Mouse (Mus musculus) brain, embryonic 14.5 days (tissue): Measurements from ENCODE around the gene P4ha2.

ENCODE experiments used
- CTCF ChIP-seq: fragments of 200-500 bp; IDR thresholded peaks from 2 replicates; pipeline ENCODE4 v1.5.1; 2012; ENCODE audit warnings: inconsistent platforms, mild to moderate bottlenecking, moderate library complexity, borderline replicate concordance; ENCODE audit not compliant: insufficient read depth, insufficient read length; ENCODE audit errors: extremely low read depth
- POLR2A ChIP-seq: fragments of 200-500 bp; IDR thresholded peaks from 2 replicates; pipeline ENCODE4 v1.6.1; 2012; ENCODE audit warnings: mild to moderate bottlenecking, inconsistent platforms, borderline replicate concordance; ENCODE audit not compliant: poor library complexity, insufficient read depth, insufficient read length, severe bottlenecking; ENCODE audit errors: extremely low read depth

GRCm38 (mm10) chr11:54100692-54101591, 1.0 kb downstream of the P4ha2 start:
- no peak for TF ChIP-seq POLR2A
- no peak for TF ChIP-seq CTCF
